Mouse (Mus musculus): Measurements from ENCODE around the gene Pltp.
A peak's percentile ranks its signal among the peaks of the same experiment; 100 is the strongest.
"Not testable (repeated sequence)": the region's sequence is repeated elsewhere in the genome, so short reads cannot be mapped to it uniquely, and the experiment has no call there.

Gene Pltp

GRCm38 (mm10) chr2:164878509-164879227, 21.2 kb upstream of the Pltp start:
- DNase-seq (ENCODE audit: low read depth) = peak; percentile 85

DNA sequence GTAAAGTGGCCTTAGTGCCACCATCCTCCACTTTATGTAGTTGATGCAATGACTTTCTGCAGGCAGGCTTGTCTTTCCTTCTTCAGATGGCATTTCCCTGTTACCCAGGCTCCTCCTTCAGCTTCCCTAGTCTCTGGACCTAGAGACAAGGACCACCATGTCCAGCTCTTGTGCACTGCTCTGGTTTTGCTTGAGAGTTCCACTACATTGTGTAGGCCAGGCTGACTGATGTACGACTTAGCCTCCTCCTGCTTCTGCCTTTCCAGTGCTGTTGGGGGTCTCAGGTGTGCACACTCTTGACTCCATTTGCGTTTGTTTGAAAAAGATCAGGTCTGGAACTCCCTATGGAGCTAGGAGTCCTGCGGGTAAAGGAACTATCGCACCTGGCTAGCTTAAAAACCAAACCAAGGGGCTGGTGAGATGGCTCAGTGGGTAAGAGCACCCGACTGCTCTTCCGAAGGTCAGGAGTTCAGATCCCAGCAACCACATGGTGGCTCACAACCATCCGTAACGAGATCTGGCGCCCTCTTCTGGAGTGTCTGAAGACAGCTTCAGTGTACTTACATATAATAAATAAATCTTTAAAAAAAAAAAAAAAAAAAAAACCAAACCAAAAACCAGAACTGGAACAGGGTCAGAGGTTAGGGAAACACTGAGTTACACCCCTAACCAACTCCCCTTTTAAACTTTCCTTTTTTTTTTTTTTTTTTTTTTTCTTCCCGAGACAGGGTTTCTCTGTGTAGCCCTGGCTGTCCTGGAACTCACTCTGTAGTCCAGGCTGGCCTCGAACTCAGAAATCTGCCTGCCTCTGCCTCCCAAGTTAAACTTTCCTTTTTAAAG, 20.1 kb upstream of the Pltp start:
- DNase-seq (ENCODE audit: low read depth) = not testable (repeated sequence)

DNA sequence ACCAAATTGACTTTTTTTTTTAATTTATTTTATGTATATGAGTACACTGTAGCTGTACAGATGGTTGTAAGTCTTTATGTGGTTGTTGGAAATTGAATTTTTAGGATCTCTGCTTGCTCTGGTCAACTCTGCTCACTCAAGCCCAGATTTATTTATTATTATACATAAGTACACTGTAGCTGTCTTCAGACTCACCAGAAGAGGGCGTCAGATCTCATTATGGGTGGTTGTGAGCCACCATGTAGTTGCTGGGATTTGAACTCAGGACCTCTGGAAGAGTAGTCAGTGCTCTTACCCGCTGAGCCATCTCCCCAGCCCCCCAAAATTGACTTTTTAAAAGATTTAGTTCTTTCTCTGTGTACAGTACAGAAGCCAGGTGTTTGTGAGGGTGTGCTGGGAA, 18.1 kb upstream of the Pltp start:
- DNase-seq (ENCODE audit: low read depth) = not testable (repeated sequence)

- no peak for DNase-seq (ENCODE audit: low read depth)
Observed at GRCm38 (mm10) chr2:164874239-164874769, 16.8 kb upstream of the Pltp start.

DNA sequence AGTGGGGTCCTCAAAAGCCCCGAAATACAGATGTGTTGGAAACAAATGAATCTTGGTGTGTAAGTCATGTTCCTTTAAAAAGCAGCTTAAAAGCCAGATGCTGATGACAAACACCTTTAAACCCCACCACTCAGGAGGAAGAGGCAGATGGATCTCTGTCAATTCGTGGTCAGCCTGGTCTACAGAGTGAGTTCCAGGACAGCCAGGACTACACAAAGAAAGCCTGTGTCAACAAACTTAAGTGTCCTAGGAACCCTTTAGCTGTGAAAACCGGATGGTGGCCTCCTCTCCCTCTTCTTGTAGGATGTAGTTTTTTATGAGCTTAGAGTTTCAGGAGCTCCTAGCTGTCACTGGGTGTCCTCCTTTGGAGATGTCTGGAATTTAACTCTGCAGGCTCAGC, 16.1 kb upstream of the Pltp start:
- DNase-seq (ENCODE audit: low read depth) = no peak

GRCm38 (mm10) chr2:164871602-164872303, 14.2 kb upstream of the Pltp start:
- no peak for DNase-seq (ENCODE audit: low read depth)

DNA sequence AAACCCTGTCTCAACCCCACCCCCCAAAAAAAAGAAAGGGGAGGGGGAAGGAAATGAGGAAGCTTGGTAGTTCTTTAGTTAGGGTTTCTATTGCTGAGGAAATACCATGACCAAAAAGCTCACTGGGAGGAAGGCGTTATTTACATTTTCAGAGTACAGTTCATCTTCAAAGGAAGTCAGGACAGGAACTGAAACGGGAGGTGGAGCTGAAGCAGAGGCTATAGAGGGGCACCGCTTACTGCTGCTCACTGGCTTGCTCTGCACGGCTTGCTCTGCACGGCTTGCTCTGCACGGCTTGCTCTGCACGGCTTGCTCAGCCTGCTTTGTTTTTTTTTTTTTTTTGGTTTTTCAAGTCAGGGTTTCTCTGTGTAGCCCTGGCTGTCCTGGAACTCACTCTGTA, 11.0 kb upstream of the Pltp start:
- DNase-seq (ENCODE audit: low read depth) = peak; percentile 69

GRCm38 (mm10) chr2:164867566-164867965, 10.1 kb upstream of the Pltp start:
- peak; percentile 59 for DNase-seq (ENCODE audit: low read depth)

DNA sequence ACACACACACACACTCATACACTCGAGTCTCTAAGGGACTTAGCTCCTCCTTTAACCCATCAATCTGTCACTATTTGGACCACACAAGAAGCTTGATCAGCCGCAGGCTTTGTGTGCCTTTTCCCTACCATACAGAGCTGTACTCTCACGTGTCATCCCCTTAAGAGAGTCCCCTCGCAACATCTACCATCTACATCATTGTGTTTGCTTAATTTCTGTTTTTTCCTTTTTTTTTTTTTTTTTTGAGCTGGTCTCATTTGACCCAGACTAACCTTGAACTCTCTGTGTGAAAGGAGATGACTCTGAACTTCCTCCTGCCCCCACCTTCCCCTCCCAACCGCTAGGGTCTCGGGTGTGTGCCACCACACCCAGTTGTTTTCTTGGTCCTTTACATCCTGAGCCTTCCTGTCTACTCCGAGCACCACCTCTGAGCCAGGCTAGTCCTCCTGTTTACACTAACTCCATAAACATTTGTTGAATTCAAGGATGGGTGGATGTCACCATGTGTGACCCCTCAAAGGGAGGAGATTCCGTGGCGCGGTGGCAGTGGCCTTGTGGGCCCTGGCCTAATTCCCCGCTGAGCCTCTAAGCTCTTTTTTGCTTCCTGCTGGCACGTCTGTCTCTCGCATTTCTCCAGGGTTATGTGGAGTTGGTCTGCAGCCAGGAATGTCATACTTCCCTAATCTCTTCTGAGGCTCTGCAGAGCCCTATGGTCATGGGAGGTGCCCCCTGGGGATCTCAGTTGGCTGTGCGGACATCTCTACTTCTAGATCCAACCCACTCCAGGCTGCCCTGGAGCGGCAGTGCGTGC, 9.4 kb upstream of the Pltp start:
- DNase-seq (ENCODE audit: low read depth) = peak; percentile 75

DNA sequence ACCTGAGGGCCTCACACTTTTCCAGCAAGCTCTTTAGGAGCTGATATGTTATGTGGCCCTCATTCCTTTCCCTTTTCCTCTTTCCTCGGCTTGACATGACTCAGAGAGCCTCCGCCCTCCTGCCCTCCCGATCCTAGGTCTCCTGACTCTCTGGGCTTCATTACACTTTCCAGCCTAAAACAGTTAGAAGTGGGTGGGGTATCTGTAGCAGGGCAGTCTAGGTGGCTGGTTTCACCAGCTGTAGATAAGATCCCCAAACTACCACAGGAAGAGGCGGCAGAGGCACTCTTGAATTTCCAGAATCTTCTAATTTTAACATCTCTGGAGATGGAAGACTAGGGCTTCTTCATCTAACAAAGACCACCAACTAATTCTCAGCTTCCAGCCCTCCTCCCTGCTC, 7.1 kb upstream of the Pltp start:
- no peak for DNase-seq (ENCODE audit: low read depth)

- not testable (repeated sequence) for DNase-seq (ENCODE audit: low read depth)
Observed at GRCm38 (mm10) chr2:164863411-164863810, 5.9 kb upstream of the Pltp start.

- DNase-seq (ENCODE audit: low read depth) = no peak
Observed at GRCm38 (mm10) chr2:164862179-164862861, 4.8 kb upstream of the Pltp start.

DNA sequence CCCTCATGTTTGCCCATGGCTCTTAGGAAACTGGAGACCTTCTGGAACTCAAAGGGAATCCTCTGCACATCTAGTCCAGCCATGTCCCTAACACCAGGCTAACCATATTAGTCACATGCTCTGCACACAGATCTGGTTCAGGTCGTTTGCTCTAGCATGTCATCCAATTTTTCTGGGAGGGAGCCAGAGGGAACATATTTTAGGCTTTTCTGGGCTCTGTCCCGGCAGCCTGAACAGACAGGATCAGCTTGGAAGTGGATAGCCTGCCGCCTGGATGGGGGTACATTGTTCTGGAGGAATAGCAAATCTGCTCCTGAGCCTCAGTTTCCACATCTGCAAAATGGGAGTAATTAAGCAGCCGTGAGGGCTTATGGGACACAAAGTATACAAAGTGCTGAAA, 3.6 kb upstream of the Pltp start:
- DNase-seq (ENCODE audit: low read depth) = no peak

DNA sequence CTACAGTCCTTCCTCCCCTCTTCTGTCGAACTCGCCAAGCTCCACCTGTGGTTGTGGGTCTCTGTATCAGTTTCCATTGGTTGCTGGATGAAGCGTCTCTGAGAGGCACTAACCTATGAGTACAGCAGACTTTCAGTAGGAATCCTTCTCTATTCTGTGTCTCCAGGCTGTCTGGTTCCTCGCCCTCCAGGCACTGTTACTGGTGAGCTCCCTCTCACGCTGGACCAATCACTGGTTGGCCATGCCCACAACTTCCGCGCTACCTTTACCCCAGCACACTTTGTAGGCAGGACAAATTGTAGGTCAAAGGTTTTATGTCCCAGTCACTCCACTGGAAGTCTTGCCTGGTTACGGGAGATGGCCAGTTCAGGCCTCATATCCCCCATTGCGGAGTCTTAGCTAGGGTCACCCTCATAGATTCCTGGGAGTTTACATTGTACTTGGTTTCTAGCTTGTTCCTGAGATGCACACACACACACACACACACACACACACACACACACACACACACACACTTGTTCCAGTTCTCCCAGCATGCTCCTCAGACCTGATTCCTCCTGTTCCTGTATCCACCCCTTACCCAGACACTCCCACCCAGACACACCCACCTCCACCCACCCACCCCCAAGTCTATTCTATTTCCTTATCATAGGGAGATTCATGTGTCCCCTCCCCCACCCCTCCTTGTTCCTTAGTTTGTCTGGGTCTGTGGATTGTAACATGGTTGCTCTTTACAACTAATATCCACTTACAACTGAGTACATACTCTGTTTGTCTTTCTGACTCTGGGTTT, 2.3 kb upstream of the Pltp start:
- DNase-seq (ENCODE audit: low read depth) = peak; percentile 44

GRCm38 (mm10) chr2:164859155-164859554, 1.6 kb upstream of the Pltp start:
- no peak for DNase-seq (ENCODE audit: low read depth)

GRCm38 (mm10) chr2:164857842-164858553, 487 bp upstream of the Pltp start:
- DNase-seq (ENCODE audit: low read depth) = peak; percentile 53

- DNase-seq (ENCODE audit: low read depth) = peak; percentile 56
Observed at GRCm38 (mm10) chr2:164856309-164857100, 1.0 kb downstream of the Pltp start.

- DNase-seq (ENCODE audit: low read depth) = not testable (repeated sequence)
Observed at GRCm38 (mm10) chr2:164855572-164855971, 1.9 kb downstream of the Pltp start.

DNA sequence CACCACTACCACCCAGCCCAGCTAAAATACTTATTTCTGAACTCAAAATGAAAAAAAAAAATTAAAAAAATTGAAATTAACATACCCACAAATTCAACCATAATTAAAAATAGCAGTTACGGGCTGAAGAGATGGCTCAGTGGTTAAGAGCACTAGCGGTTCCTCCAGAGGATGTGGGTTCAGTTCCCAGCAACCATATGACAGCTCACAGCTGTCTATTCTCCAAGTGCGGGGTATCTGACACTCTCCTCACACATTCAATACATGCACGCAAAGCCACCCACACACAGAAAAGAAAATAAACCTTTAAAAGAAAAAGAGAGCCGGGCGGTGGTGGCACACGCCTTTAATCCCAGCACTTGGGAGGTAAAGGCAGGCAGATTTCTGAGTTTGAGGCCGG, 7.5 kb downstream of the Pltp start:
- DNase-seq (ENCODE audit: low read depth) = peak; percentile 77
